Mouse (Mus musculus) liver (tissue): ENCODE measurements around the gene Gm10184.
"Not testable (repeated sequence)": the region's sequence is repeated elsewhere in the genome, so short reads cannot be mapped to it uniquely, and the experiment has no call there.

ENCODE experiments used
- DNase-seq: peaks from one replicate; pipeline ENCODE4 v3.0.0-alpha.2; 2020; ENCODE audit warnings: mixed read lengths

The Gm10184 gene

GRCm38 (mm10) chr17:89910349-89910748 lies at the start of gene Gm10184:
Gene Gm10184, minus strand, starts transcription at chr17:89910449.
- no peak for DNase-seq

GRCm38 (mm10) chr17:89933950-89934349 lies 23.7 kb upstream of the Gm10184 start:
- no peak for DNase-seq

- DNase-seq: no peak
Observed at GRCm38 (mm10) chr17:89907686-89908085, 2.6 kb downstream of the Gm10184 start.

- DNase-seq: not testable (repeated sequence)
Observed at GRCm38 (mm10) chr17:89904701-89905100, 5.5 kb downstream of the Gm10184 start.

GRCm38 (mm10) chr17:89902767-89903166 lies 7.5 kb downstream of the Gm10184 start:
- DNase-seq: no peak

- no peak for DNase-seq
Observed at GRCm38 (mm10) chr17:89900610-89901009, 9.6 kb downstream of the Gm10184 start.

GRCm38 (mm10) chr17:89899813-89900212 lies 10.4 kb downstream of the Gm10184 start:
- no peak for DNase-seq

- no peak for DNase-seq
Observed at GRCm38 (mm10) chr17:89864996-89865395, 45.3 kb downstream of the Gm10184 start.
